Mouse (Mus musculus) gastrocnemius, adult 2 months (tissue): Measurements from ENCODE around the gene Nkpd1. TPM values are rescaled to one million over a fixed set of nuclear protein-coding genes. Genes with fewer than 3 reads are reported as not detected.

Source experiments
- DNase-seq: peaks from one replicate; pipeline ENCODE4 v3.0.0; 2022
- H3K27ac ChIP-seq: fragments of 200-600 bp; 2 replicates; pipeline ENCODE4 v1.8.1; 2022; ENCODE audit warnings: mild to moderate bottlenecking
- H3K4me3 ChIP-seq: fragments of 200-600 bp; 2 replicates; pipeline ENCODE4 v1.8.1; 2022; ENCODE audit warnings: mild to moderate bottlenecking, moderate library complexity
- CTCF ChIP-seq: fragments of 200-600 bp; IDR thresholded peaks from 2 replicates; pipeline ENCODE4 v1.8.1; 2022; ENCODE audit warnings: antibody characterized with exemption, mild to moderate bottlenecking, moderate library complexity
- intact Hi-C: fragments of 180-260 bp; cut with DNase I; formaldehyde crosslinking; loops from one replicate; pipeline ENCODE4 v1.15.1; 2025
- total RNA-seq, 2 experiments: library from RNA; stranded (reverse); gene quantifications; 2 replicates each; pipeline ENCODE4 v1.2.3; 2021

The Nkpd1 gene
- total RNA-seq, 2 experiments from 2014 or later = not detected

GRCm38 (mm10) chr7:19532240-19532639 is 14.6 kb downstream of the Nkpd1 start:
- no peak for TF ChIP-seq CTCF
- Histone ChIP-seq H3K4me3 (no peak overlapping the region), H3K27ac (no peak overlapping the region)
- intact Hi-C loops = no loop called here
- no peak for DNase-seq

GRCm38 (mm10) chr7:19534676-19535075 is 17.0 kb downstream of the Nkpd1 start:
- intact Hi-C loops = no loop called here
- TF ChIP-seq CTCF = no peak
- no peak for DNase-seq
- H3K4me3 ChIP-seq = no peak overlapping the region
- H3K27ac ChIP-seq = no peak overlapping the region

DNA sequence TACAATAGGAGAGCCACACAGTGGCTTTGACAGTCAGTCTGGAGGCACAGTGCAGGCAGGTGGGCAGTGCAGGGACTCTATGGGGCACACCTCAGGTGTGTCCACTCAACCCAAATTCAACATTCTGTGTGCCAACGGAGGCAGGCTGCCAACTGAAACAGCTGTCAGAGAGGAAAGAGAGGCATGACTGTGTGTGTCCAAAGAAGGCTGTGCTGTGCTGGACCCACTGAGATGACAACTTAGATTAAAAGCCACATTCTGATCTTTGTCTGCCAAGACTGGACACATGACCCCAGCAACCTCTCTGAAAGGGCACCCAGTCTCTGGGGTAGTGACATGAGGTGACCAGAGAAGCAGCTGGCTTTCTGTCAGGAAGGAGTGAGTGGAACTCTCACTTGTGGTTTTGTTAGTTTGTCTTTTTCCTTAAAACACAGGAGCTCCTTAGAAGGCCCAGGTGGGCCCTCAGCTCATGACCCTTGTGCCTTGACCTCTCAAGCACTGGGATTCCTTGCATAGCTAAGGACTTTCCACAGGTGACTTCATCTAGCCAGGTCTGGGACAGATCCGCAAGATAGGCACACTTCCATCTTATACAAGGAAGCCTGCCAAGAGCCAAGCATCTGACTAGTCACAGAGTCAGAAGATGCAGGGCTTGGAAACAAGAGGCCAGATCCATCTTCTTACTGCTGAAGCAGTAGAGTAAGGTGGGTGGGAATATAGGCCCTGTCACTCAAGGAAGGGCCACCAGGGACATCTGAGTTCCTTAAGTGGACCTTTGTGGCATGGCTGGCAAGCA is 23.3 kb downstream of the Nkpd1 start:
- peak; percentile 63 for DNase-seq
- Histone ChIP-seq H3K27ac (peak overlapping the region; percentile 84), H3K4me3 (no peak overlapping the region)
- intact Hi-C loops = no loop called here
- no peak for TF ChIP-seq CTCF

DNA sequence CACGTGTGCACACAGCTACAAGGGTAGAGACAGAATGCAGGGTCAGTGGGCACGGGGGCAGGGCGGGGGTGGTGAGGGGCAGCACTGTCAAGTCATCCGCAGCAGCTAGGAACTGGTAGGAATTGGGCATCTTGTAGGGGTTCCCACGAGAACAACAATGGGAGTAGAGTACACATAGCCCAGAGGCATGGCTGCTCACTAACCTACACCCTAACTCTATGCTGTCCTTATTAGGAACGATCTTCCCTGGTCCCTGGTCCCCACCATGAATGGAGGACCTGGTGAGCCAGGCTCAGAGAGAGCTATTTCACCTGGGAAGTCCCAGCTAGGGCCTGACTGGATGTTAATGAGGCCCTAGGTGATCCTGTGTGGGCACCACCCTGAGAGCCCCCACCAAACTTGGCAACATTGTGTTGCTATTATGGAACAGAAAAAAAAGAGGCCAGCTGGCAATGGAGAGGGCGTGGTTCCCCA is 24.1 kb downstream of the Nkpd1 start:
- no peak overlapping the region for H3K4me3 ChIP-seq
- peak overlapping the region; percentile 84; the same call in 1 of the 2 replicates for H3K27ac ChIP-seq
- no peak for DNase-seq
- TF ChIP-seq CTCF = no peak
- intact Hi-C loops = no loop called here

GRCm38 (mm10) chr7:19542155-19542691 is 24.6 kb downstream of the Nkpd1 start:
- intact Hi-C loops = no loop called here
- H3K4me3 ChIP-seq = no peak overlapping the region
- DNase-seq = peak; percentile 48
- H3K27ac ChIP-seq = peak overlapping the region; percentile 84; the same call in 1 of the 2 replicates
- TF ChIP-seq CTCF = no peak

DNA sequence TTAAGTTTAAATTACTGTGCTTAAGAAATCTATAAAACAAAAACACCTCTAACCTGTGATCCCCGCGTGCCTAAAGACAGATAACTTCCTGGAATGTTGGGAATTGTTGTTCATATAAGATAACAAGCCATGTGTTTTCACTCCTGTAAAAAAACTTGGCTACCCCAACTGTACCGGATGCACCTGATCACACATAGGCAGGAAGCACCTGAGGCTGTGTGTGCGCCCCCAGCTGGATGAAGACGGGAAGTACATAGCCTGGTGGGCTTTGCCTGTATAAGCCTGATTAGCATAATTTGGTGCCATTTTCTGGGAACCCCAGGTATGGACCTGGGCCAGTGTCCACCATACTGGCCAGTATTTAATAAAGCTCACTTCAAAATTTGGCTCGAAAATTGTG is 25.9 kb downstream of the Nkpd1 start:
- intact Hi-C loops = no loop called here

GRCm38 (mm10) chr7:19546007-19546406 is 28.4 kb downstream of the Nkpd1 start:
- peak overlapping the region; percentile 40; the same call in 1 of the 2 replicates for H3K27ac ChIP-seq
- no peak overlapping the region for H3K4me3 ChIP-seq
- no peak for DNase-seq
- no peak for TF ChIP-seq CTCF
- intact Hi-C loops = no loop called here

More for the DNA sequence above, 25.9 kb downstream of the Nkpd1 start:
- no peak overlapping the region for H3K4me3 ChIP-seq
- no peak for DNase-seq
- peak; percentile 56 for TF ChIP-seq CTCF
- H3K27ac ChIP-seq = no peak overlapping the region

DNA sequence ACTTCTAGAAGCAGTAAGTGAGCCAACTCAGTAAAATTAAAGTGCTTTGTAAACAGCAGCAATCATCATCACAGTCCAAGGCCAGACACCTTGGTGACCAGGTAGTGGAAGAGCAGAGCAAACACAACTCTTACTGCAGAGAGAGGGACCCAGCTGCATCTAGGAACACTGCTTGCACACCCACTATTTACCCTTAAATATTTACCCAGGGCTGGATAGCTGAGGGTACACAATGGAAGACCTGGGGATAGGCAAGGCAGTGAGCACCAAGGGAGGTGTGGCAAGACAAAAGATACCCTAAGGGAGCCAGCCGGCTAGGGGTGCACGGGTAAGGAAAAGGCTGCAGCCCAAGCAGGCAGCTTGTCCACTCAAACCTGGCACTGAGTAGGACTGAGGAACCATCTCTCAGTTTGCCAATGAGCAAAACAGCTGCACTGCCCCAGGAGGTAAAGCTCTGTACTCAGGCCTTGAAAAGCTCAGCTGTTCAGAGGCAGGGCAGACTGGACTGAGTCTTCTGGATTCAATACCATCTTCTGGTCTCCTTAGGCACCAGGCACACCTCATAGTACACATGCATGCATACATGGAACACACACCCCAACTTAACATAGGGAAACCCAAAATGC is 29.8 kb downstream of the Nkpd1 start:
- no peak for TF ChIP-seq CTCF
- Histone ChIP-seq H3K4me3 (no peak overlapping the region), H3K27ac (peak overlapping the region; percentile 35; the same call in 1 of the 2 replicates)
- no peak for DNase-seq
- intact Hi-C loops = no loop called here

DNA sequence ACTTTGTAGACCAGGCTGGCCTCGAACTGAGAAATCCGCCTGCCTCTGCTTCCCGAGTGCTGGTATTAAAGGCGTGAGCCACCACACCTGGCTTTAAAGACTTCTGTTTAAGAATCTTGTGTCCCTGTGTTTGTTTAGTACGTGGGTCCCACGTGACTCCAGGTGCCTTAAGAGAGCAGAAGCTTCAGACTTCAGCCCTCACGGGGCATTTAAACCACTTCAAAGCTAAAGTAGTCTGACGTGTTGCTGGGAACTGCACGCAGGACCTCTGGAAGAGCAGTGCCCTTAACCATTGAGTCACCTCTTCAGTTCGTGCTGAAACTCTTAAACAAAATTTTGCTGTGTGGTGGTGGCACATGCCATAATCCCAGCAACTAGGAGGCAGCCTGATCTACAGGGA is 31.8 kb downstream of the Nkpd1 start:
- intact Hi-C loops = no loop called here
- H3K4me3 ChIP-seq = no peak overlapping the region
- no peak for DNase-seq
- TF ChIP-seq CTCF = no peak
- H3K27ac ChIP-seq = no peak overlapping the region

GRCm38 (mm10) chr7:19551634-19552033 is 34.0 kb downstream of the Nkpd1 start:
- intact Hi-C loops = no loop called here
- Histone ChIP-seq H3K27ac (peak overlapping the region; percentile 69), H3K4me3 (no peak overlapping the region)
- DNase-seq = no peak
- TF ChIP-seq CTCF = no peak

GRCm38 (mm10) chr7:19552443-19552842 is 34.8 kb downstream of the Nkpd1 start:
- Histone ChIP-seq H3K27ac (peak overlapping the region; percentile 69; the same call in 1 of the 2 replicates), H3K4me3 (no peak overlapping the region)
- no peak for DNase-seq
- no peak for TF ChIP-seq CTCF
- intact Hi-C loops = no loop called here

DNA sequence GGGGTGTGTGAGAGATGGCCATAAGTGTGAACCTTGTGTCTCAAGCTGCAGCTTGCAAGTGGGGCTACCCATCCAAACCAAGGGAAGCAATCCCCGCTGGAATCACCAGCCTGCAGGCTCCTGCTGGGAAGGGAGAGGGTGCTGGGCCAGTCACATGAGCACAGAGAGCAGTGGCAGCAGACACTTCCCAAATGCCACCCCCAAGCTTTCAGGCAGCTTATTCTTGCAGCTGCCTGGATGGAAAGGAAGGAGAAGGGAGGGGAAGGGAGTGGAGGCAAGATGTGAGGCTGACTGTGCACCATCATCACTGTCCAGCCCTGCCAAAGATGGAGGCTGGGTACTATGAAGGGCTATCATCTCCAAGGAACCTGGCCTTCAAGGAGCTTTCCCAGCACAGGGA is 36.5 kb downstream of the Nkpd1 start:
- no peak for TF ChIP-seq CTCF
- DNase-seq = no peak
- H3K4me3 ChIP-seq = no peak overlapping the region
- H3K27ac ChIP-seq = peak overlapping the region; percentile 40; the same call in 1 of the 2 replicates
- intact Hi-C loops = no loop called here

DNA sequence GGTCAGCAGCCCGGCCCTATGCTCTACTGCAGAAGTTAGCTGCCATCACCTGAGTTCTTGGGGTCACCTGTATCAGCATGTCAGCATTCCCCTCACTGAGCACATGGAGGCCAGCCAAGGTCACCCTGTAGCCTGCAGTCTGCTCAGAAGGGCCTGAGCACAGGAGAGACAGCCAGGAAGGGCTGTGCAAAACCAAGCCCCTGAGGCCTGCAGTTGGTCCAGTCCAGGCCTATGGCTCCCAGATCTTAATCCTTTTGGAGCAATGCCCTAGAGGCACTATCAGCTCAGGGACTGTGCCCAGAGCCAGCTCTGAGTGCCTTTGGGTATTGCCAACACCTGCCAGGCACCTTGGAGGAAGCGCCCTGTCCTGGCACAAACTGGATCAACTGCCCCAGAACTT is 39.4 kb downstream of the Nkpd1 start:
- DNase-seq = peak; percentile 69
- no peak for TF ChIP-seq CTCF
- Histone ChIP-seq H3K27ac (peak overlapping the region; percentile 98), H3K4me3 (peak overlapping the region; percentile 21; the same call in 1 of the 2 replicates)
- intact Hi-C loops = no loop called here
